Mouse (Mus musculus): ENCODE results near the gene Rnf7.
A peak's percentile ranks its signal among the peaks of the same experiment; 100 is the strongest.
"Not testable (repeated sequence)": the region's sequence is repeated elsewhere in the genome, so short reads cannot be mapped to it uniquely, and the experiment has no call there.

Rnf7 gene

GRCm38 (mm10) chr9:96478071-96478888 lies at the start of gene Rnf7:
Rnf7 (minus strand) TSS chr9:96478675.
- peak; percentile 100 for DNase-seq

GRCm38 (mm10) chr9:96526011-96526410 lies 47.5 kb upstream of the Rnf7 start:
- no peak for DNase-seq

DNA sequence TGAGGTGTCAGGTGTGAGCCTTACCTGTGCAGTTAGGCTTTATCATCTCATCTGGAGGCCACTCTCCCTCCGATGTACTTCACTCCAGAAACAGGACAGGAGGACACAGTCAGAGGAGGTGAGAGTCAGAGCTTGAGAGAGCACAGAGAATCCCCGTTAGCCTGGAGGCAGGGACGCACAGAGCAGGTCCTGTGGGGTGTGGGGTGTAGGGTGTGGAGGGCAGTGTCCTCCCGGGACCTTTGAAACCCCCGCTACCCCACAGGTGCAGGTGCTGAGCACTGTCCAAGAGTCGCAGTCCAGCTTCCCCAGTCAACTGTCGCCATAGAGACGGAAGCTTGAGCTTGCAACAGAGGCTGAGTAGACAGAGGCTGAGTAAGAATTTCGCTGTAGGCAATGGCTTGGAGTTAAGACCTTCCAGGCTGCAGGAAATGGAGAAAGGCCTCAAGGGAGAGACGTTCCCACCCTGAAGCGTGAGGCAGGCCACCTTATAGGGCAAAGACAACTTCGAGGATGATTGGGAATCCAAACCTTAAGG lies 46.6 kb upstream of the Rnf7 start, which contains the start of gene Gm28729:
Gene Gm28729, minus strand, starts transcription at position 293 of the 535 bp plus-strand sequence.
- DNase-seq: no peak

DNA sequence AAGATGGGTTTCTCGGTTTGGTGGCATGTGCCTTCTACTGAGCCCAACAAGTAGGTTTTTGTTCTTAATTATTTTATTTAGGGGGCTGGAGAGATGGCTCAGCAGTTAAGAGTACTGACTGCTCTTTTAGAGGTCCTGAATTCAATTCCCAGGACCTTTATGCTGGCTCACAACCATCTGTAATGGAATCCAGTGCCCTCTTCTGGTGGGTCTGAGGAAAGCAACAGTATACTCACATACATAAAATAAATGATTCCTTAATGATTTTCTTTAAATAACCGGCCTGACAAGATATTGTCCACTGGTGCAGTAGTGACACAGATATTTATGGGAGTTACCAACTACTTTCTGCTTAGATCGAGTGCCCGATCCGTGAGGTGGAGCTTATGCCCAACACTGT lies 44.7 kb upstream of the Rnf7 start:
- DNase-seq: no peak

- DNase-seq: not testable (repeated sequence)
Measured at GRCm38 (mm10) chr9:96521574-96521973, 43.1 kb upstream of the Rnf7 start.

GRCm38 (mm10) chr9:96517429-96517828 lies 39.0 kb upstream of the Rnf7 start:
- no peak for DNase-seq

DNA sequence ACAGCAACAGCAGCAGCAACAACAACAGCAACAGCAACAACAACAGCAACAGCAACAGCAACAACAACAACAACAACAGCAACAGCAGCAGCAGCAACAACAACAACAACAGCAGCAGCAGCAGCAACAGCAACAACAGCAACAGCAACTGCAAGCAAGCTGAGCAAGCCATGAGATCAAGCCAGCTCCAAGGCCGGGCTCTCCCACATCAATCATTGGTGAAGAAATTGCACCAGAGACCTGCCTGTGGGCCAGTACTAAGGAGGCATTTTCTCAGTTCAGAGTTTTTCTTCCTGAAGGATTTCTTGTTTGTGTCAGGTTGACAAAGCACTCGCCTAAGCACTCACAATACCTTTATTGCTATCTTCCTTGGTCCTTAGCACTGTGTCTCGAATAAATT lies 38.3 kb upstream of the Rnf7 start:
- no peak for DNase-seq

DNA sequence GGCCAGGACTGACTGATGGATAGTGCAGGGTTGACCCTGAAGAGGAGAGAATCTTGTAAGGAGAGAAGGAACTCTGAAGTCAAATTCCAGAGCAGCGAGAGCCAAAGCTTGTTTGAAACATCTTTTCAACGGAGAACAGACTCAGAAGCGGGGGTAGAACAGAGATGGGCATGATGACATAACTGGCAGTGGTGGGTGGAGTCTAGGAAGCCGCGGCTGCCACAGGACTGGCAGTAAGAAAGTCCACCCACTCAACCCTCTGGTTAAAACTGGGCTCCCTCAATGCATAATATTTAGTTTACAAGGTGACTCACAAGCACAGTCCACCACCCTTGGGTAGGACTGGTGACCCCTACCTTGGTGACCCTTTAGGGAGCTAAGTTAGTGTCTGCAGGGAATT lies 37.3 kb upstream of the Rnf7 start:
- no peak for DNase-seq

DNA sequence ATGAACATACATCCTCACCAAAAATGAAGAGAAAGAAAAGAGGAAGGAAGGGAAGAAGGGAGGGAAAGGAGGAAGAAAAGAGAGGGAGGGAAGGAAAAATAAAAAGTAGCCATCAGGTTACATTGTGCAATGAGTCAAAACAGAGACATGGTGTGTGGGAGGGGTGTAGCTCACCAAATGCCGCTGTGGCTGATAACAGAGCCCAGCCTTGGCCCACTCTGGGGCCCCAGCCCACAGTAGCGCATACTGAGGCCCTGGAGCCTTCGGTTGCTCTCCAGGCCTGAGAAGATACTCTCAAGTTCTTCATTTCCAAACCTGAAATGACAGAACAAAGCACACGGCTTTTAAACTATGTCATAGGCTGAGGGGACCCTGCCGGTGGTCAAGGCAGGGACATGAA lies 35.8 kb upstream of the Rnf7 start:
- DNase-seq: no peak

GRCm38 (mm10) chr9:96506011-96506498 lies 27.6 kb upstream of the Rnf7 start:
- peak; percentile 42 to 50 for DNase-seq

DNA sequence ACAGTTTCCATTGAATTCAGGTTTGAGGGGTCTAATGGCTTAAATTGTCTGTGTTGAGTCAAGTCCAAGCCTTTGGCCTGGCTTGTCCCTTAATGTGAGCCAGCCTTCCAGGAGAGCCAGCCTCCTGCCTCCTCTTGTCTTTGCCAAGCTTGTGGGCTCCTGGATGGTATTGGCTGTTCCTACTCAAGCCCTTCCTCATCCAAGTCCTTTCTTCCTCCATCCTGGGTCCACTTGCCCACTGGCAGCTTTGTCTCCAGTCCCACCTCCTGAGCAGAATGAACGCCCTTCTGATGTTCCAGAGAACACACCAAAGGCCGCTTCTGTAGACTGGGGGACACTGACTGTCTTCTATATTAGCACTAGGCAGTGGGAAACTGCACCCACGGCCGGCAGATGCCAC lies 26.7 kb upstream of the Rnf7 start:
- DNase-seq: no peak

DNA sequence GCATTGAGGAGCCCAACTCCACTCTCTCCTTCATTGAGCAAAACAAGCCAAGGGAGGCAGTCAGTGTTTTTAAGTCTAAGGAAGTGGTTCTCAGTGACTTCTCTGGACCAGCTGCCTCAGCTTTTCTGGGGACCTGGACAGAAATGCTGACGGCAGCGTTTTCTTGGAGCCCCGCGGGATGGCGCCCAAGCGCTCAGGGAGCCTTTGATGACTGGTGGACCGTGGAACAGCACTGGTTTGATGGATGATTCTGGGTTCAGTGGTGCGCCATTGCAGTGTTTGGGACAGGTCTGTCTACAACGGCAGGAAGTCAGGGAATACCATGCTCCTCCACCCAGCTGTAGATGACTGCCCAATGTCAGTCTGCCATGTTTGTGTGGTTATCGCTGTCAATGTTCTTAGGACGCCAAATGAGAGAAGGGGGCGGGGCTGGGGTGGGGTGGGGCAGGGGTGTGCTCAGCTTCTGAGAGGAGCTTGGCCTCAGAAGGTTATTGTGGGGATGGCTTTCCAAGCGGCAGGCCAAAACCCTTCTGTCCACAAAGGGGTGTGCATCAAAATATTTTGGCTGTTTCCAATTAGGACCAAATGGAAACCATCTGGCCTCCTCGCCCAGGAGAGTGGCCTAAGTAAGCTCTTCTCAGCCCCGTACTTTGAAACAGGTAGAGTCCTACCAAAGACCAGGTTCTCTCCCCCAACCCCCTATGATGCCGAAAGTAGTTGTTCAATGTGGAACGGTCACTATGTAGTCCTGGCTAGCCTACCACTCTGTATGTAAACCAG lies 25.8 kb upstream of the Rnf7 start:
- DNase-seq: no peak

DNA sequence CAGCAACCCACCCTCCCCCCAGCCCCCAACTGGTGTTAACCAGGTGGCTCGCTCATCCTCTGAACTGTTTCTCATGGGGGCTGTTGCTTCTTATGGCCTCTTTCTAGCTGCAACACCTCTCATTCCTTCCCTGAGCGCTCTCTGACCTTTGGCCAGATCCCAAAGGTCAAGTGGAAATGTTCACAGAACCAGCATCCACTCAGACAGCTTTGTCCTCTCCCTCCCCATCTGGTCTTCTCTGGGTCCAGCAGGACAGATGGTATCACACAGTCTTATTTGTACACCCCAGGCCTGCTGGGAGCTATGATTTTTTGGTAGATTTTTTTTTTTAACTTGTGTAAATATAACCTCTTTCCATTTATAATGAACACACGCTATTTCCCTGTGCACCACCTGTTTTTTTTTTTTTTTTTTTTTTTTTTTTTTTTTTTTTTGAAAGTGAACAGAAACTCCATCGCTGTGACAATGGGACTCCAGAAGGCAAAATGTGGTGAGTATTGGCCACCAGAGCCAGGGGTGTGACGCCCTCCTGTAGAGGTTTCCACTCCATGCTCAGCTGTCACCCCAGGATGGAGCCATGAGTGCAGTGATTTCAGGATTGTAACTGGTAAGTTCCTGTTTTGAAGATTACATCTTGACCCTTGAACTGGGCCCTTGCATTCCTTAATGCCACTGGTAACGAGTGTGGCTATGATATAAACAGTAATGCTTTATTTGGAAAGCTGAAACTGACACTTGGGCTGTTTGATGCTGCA lies 24.6 kb upstream of the Rnf7 start:
- peak in 1 of 2 experiments; percentile 34 for DNase-seq

DNA sequence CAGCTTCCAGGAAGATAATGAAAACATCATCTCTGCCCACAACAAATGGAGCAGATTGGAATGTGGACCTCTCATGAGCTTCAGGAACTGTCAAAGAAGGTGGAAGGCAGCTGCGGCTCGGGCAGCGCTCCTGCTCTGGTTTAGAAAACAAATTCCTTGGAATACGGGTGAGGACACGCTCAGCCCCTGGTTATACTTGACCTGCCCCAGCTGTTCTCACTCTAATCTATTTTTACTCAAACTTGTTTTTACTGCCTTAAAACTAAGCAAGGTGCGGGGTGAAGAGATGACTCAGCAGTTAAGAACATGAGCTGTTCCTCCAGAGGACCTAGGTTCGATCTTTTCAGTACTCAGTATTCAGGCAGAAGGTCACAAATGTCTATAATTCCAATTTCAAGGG lies 22.7 kb upstream of the Rnf7 start:
- DNase-seq: no peak

DNA sequence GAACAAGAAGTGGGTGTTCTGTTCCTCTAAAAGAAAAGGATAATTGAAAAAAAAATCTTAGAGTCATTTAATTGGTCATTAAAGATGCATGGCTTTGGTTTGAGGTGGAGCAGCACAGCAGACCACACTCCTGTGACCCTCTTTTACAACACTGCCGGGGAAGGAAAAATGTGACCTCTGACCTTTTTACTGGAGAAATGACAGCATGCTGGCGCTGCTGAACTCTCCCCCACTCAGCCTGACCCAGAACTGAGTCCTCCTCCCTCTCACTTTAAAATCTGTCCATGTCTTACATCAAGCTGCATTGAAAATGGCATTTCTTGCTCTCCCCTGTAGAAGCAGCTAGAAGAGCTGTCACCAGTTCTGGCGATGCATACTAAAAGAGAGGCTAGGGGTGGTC lies 14.7 kb upstream of the Rnf7 start:
- no peak for DNase-seq

- DNase-seq: peak; percentile 49 to 64
Measured at GRCm38 (mm10) chr9:96491810-96492209, 13.3 kb upstream of the Rnf7 start.

DNA sequence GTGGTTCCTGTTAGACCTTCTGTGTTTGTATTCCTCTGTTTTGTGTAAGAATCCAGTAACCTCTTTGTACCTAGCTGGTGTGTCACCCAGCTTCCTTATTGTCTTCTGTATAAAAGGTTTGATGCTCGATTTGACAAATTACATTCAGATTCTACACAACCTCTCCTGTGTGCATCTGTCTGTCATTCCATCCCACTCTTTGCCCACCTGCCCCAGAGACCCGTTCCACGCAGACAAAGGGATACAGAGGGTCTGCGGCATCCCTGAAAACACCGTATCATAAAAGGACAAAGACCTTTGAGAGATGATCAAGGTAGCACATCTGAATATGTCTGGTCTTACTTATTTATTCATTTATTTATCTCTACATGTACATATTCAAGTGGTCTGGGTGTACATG lies 9.4 kb upstream of the Rnf7 start:
- DNase-seq: not testable (repeated sequence)

- DNase-seq: no peak
Measured at GRCm38 (mm10) chr9:96483648-96484047, 5.2 kb upstream of the Rnf7 start.

- DNase-seq: no peak
Measured at GRCm38 (mm10) chr9:96483028-96483427, 4.6 kb upstream of the Rnf7 start.

DNA sequence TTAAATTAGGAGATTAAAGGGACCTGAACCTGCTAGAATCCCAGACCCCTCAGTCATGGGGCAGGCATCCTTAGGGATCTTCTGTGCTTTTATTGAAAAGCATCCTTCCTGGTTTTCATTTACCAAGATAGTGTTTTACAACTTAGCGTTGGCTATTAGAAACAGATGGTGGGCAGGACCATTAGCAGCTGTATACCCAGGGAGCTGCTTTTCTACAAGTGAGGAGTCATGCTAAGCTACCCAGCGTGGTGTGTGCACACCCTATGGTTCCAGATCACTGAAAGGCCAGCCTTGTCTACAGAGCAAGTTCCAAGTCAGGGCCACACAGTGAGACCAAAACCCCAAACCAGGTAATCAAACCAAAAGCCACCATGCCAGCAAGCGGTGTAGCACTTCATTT lies 6.1 kb downstream of the Rnf7 start:
- no peak for DNase-seq

DNA sequence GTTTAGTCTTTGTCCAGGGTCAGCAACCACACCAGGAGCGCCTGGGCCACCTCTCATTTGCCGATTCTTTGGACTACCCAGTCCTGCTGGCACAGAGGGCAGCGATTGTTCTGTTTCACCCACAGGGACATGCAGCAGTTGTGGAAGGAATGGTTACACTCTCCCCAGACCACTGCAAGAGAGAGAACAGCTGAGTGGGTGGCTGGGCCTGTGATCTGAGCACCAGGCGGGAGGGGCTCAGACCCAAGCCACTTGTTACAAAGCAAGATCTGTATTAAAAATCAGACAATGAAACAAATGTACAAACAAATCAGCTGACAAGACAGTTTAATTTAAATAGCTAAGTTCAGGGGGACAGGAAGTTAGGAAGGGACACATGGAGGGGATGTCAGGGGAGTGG lies 6.8 kb downstream of the Rnf7 start:
- not testable (repeated sequence) for DNase-seq

- no peak for DNase-seq
Measured at GRCm38 (mm10) chr9:96470266-96470974, 8.1 kb downstream of the Rnf7 start.
